Mouse (Mus musculus) ES-Bruce4 (cell line): ENCODE measurements around the gene Lrp1. TPM values are rescaled to one million over a fixed set of nuclear protein-coding genes. Genes with fewer than 3 reads are reported as not detected.
A peak's percentile ranks its signal among the peaks of the same experiment; 100 is the strongest.
"Not testable (repeated sequence)": the region's sequence is repeated elsewhere in the genome, so short reads cannot be mapped to it uniquely, and the experiment has no call there.

Experiments used
- H3K27ac ChIP-seq: 2 replicates; pipeline ENCODE4 v1.5.1; 2012; ENCODE audit warnings: low read length, inconsistent platforms; ENCODE audit not compliant: insufficient read depth
- H3K27me3 ChIP-seq: 2 replicates; pipeline ENCODE4 v1.6.1; 2012; ENCODE audit warnings: mild to moderate bottlenecking, low read length, inconsistent platforms; ENCODE audit not compliant: control insufficient read depth, poor library complexity, insufficient read depth, severe bottlenecking
- H3K36me3 ChIP-seq: 2 replicates; pipeline ENCODE4 v1.6.1; 2012; ENCODE audit warnings: inconsistent platforms, mild to moderate bottlenecking, low read length, moderate library complexity; ENCODE audit not compliant: control insufficient read depth, poor library complexity, insufficient read depth, severe bottlenecking
- H3K4me1 ChIP-seq: one replicate; pipeline ENCODE4 v1.8.1; 2011; ENCODE audit warnings: low read length; ENCODE audit not compliant: control insufficient read depth, insufficient read depth
- H3K4me3 ChIP-seq: 2 replicates; pipeline ENCODE4 v1.5.1; 2011; ENCODE audit warnings: low read depth, mild to moderate bottlenecking, low read length
- H3K9ac ChIP-seq: 2 replicates; pipeline ENCODE4 v1.6.1; 2012; ENCODE audit warnings: low read depth, mild to moderate bottlenecking, inconsistent platforms; ENCODE audit not compliant: poor library complexity, severe bottlenecking
- H3K9me3 ChIP-seq: replicated peaks from 2 replicates; pipeline ENCODE4 v1.6.1; 2012; ENCODE audit warnings: mild to moderate bottlenecking, low read length, inconsistent platforms; ENCODE audit not compliant: control insufficient read depth, poor library complexity, insufficient read depth, severe bottlenecking
- CTCF ChIP-seq: IDR thresholded peaks from one replicate; pipeline ENCODE4 v1.8.1; 2011; ENCODE audit warnings: low read depth, low read length
- EP300 ChIP-seq: IDR thresholded peaks from 2 replicates; pipeline ENCODE4 v1.6.1; 2011; ENCODE audit warnings: low read depth, low read length; ENCODE audit not compliant: insufficient read depth
- POLR2A ChIP-seq: IDR thresholded peaks from one replicate; pipeline ENCODE4 v1.8.1; 2011; ENCODE audit warnings: low read length; ENCODE audit not compliant: insufficient read depth
- polyA plus RNA-seq: library from polyadenylated mRNA; stranded (reverse); fragments of >200 nt; gene quantifications from 2 replicates; pipeline ENCODE4 v1.2.4, GENCODE M21; 2011; ENCODE audit warnings: low read depth; ENCODE audit not compliant: missing spikeins, insufficient read depth, insufficient read length

The Lrp1 gene
- polyA plus RNA-seq, 1 experiment = 41.3 TPM

GRCm38 (mm10) chr10:127661915-127662663 lies 41.1 kb upstream of the Lrp1 start:
- no peak overlapping the region for H3K27ac ChIP-seq
- H3K9me3 ChIP-seq = no peaks in the 10 kb centered on the region
- H3K9ac ChIP-seq = peak overlapping the region; percentile 1; the same call in 1 of the 2 replicates
- peak overlapping the region; percentile 11; the same call in 1 of the 2 replicates for H3K4me3 ChIP-seq
- peaks cover 2% of the 10 kb centered on the region for H3K4me1 ChIP-seq
- TF ChIP-seq EP300 = 0 out of 2 replicates have a peak, but pooled peaks have one; percentile 8
- TF ChIP-seq CTCF = no peak
- no peak for TF ChIP-seq POLR2A
- no peaks in the 10 kb centered on the region for H3K27me3 ChIP-seq
- H3K36me3 ChIP-seq = peaks cover 7% of the 10 kb centered on the region

GRCm38 (mm10) chr10:127661291-127661914 lies 40.5 kb upstream of the Lrp1 start:
- peak overlapping the region; percentile 1; the same call in 1 of the 2 replicates for H3K9ac ChIP-seq
- no peak for TF ChIP-seq POLR2A
- no peak for TF ChIP-seq EP300
- TF ChIP-seq CTCF = no peak
- no peaks in the 10 kb centered on the region for H3K9me3 ChIP-seq
- no peak overlapping the region for H3K27ac ChIP-seq
- peaks cover 7% of the 10 kb centered on the region for H3K36me3 ChIP-seq
- peak overlapping the region; percentile 11; the same call in 1 of the 2 replicates for H3K4me3 ChIP-seq
- peaks cover 2% of the 10 kb centered on the region for H3K4me1 ChIP-seq
- no peaks in the 10 kb centered on the region for H3K27me3 ChIP-seq

GRCm38 (mm10) chr10:127659551-127659950 lies 38.6 kb upstream of the Lrp1 start:
- Histone ChIP-seq H3K27me3 (no peaks in the 10 kb centered on the region), H3K27ac (no peak overlapping the region), H3K4me3 (no peak overlapping the region), H3K9me3 (no peaks in the 10 kb centered on the region), H3K4me1 (peaks cover 2% of the 10 kb centered on the region), H3K9ac (no peak overlapping the region), H3K36me3 (peaks cover 7% of the 10 kb centered on the region)
- no peak for TF ChIP-seq EP300
- no peak for TF ChIP-seq CTCF

- Histone ChIP-seq H3K36me3 (peaks cover 7% of the 10 kb centered on the region), H3K4me3 (peak overlapping the region; percentile 89), H3K9me3 (no peaks in the 10 kb centered on the region), H3K4me1 (peaks cover 2% of the 10 kb centered on the region), H3K9ac (peak overlapping the region; percentile 68), H3K27ac (peak overlapping the region; percentile 51; the same call in 1 of the 2 replicates), H3K27me3 (no peaks in the 10 kb centered on the region)
- 0 out of 2 replicates have a peak, but pooled peaks have one; percentile 45 for TF ChIP-seq EP300
- no peak for TF ChIP-seq CTCF
- peak; percentile 30 for TF ChIP-seq POLR2A
Observed at GRCm38 (mm10) chr10:127658076-127658475, 37.1 kb upstream of the Lrp1 start.

GRCm38 (mm10) chr10:127657617-127658016 lies 36.7 kb upstream of the Lrp1 start:
- H3K4me1 ChIP-seq, H3K27me3 ChIP-seq, H3K36me3 ChIP-seq: not testable (repeated sequence)

GRCm38 (mm10) chr10:127654970-127655579 lies 34.1 kb upstream of the Lrp1 start:
- no peak for TF ChIP-seq CTCF
- TF ChIP-seq EP300 = no peak
- no peak for TF ChIP-seq POLR2A
- no peak overlapping the region for H3K4me3 ChIP-seq
- peaks cover 5% of the 10 kb centered on the region for H3K36me3 ChIP-seq
- H3K27ac ChIP-seq = no peak overlapping the region
- H3K9me3 ChIP-seq = no peaks in the 10 kb centered on the region
- no peaks in the 10 kb centered on the region for H3K27me3 ChIP-seq
- H3K9ac ChIP-seq = no peak overlapping the region
- H3K4me1 ChIP-seq = peaks cover 2% of the 10 kb centered on the region

More at GRCm38 (mm10) chr10:127657617-127658016, 36.7 kb upstream of the Lrp1 start:
- peak overlapping the region; percentile 89 for H3K4me3 ChIP-seq
- H3K9me3 ChIP-seq, H3K27ac ChIP-seq: not testable (repeated sequence)
- peak overlapping the region; percentile 68; the same call in 1 of the 2 replicates for H3K9ac ChIP-seq
